Mouse (Mus musculus): Measurements from ENCODE around the gene Tax1bp1.

DNA sequence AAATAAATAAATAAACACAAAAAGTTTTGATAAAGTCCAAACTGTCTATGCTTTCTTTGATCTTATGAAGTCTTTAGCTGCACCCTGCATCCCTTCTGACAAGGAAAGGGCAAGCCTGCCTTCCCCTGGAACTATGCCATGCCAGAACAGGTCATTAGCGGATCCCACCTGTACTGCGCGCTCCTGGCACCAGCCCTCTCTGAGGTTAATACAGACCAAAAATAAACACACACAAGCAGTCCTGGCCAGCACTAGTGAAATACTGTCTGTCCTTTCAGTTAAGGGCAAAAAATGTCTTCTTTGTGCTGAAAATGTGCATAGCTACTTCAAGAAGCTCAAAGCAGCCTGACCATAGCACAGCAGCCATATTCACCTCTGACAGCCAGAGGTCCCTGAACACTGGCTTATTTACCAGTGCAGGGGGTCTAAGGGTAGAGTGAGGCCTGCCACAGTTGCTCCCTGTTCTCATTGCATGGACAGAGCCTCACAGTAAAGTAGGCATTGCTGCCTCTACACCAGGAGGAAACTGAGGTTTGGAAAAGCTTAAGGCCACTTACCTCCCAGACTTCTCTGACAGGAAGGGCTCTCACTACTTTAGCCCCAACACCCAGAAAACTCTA is 91.8 kb downstream of the Tax1bp1 start:
- TF ChIP-seq POLR2A (IDR thresholded peaks at IDR 0.05; ENCODE audit: control insufficient read depth, low read depth, low read length) (no peak), CTCF (IDR thresholded peaks at IDR 0.05; ENCODE audit: control insufficient read depth, insufficient read depth, insufficient replicate concordance, low read depth, low read length) (no peak)
